Mouse (Mus musculus): ENCODE measurements around the gene Hist1h2af. TPM values are rescaled to one million over a fixed set of nuclear protein-coding genes. Genes with fewer than 3 reads are reported as not detected.
"Not testable (repeated sequence)": the region's sequence is repeated elsewhere in the genome, so short reads cannot be mapped to it uniquely, and the experiment has no call there.

The Hist1h2af gene
- polyA plus RNA-seq (2015; fragmentation: Nextera tagmentation; extraction: Ambion mirVana), result 3.3 and 7.3 TPM in 2 replicates

DNA sequence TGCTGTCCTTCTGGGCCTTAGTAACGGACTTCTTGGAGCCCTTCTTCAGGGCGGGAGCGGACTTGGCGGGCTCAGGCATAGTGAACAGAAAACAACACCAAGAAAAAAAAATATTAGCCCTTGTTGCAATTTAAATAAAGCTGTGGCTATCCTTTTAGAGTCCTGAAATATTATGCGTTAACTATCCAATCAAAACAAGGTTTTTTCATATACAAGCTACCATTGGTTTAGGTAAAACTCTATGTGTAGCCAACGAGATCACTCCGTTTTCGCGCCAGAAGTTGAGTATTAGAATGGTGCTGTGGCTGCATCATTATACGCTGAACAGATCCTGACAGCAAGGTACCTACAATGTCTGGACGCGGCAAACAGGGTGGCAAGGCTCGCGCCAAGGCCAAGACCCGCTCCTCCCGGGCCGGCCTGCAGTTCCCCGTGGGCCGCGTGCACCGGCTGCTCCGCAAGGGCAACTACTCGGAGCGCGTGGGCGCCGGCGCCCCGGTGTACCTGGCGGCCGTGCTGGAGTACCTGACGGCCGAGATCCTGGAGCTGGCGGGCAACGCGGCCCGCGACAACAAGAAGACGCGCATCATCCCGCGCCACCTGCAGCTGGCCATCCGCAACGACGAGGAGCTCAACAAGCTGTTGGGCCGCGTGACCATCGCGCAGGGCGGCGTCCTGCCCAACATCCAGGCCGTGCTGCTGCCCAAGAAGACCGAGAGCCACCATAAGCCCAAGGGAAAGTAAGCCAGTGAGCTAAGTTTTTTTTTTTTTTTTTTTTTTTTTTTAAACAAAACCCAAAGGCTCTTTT lies at the start of gene Hist1h2af:
Gene Hist1h2af (plus strand): TSS at position 347 of the 808 bp plus-strand sequence.
- peak within 1 kb of the TSS; percentile 98 for H3K27ac ChIP-seq
- WGBS, result under 1% methylated on average over 28 of the region's 53 CpGs
- H3K9me3 ChIP-seq (replicated peaks), result not testable (repeated sequence)

GRCm38 (mm10) chr13:23485271-23485670 lies 48.4 kb upstream of the Hist1h2af start:
- no peaks in the 10 kb centered on the region for H3K36me3 ChIP-seq
- no peak overlapping the region for H3K27ac ChIP-seq
- no peak overlapping the region for H3K4me3 ChIP-seq (replicated peaks)
- ATAC-seq (replicated peaks; ENCODE audit: low FRiP score), result no peak
- H3K9me3 ChIP-seq (replicated peaks), result no peaks in the 10 kb centered on the region
- H3K4me2 ChIP-seq, result no peak overlapping the region
- H3K27me3 ChIP-seq, result 0 out of 2 replicates have a peak, but pooled peaks cover 3% of the 10 kb centered on the region
- H3K4me1 ChIP-seq, result peaks cover 16% of the 10 kb centered on the region
- WGBS, result 35% methylated on average over 5 of the region's 5 CpGs
- H3K9ac ChIP-seq, result no peak overlapping the region

More for the DNA sequence above, at the start of gene Hist1h2af:
- peak within 1 kb of the TSS; percentile 58 for H3K4me2 ChIP-seq
- not testable (repeated sequence) for H3K27me3 ChIP-seq, H3K36me3 ChIP-seq
- peaks cover 45% of the 10 kb centered on the region for H3K4me1 ChIP-seq
- peak within 1 kb of the TSS; percentile 56 for H3K4me3 ChIP-seq (replicated peaks)
- H3K9ac ChIP-seq, result peak within 1 kb of the TSS; percentile 47
- ATAC-seq (replicated peaks; ENCODE audit: low FRiP score), result peak; percentile 63

GRCm38 (mm10) chr13:23488400-23489322 lies 45.0 kb upstream of the Hist1h2af start, which contains the start of gene Btn2a2:
Gene Btn2a2, minus strand, starts transcription at chr13:23488857.
- Histone ChIP-seq H3K9me3 (replicated peaks) (no peaks in the 10 kb centered on the region), H3K4me1 (peaks cover 16% of the 10 kb centered on the region), H3K4me3 (replicated peaks) (peak within 1 kb of the TSS; percentile 46), H3K9ac (no peak within 1 kb of the TSS), H3K36me3 (no peaks in the 10 kb centered on the region), H3K4me2 (peak within 1 kb of the TSS; percentile 74), H3K27me3 (0 out of 2 replicates have a peak, but pooled peaks cover 3% of the 10 kb centered on the region), H3K27ac (no peak within 1 kb of the TSS)
- WGBS, result 6% methylated on average over 14 of the region's 14 CpGs
- ATAC-seq (replicated peaks; ENCODE audit: low FRiP score), result peak; percentile 96

DNA sequence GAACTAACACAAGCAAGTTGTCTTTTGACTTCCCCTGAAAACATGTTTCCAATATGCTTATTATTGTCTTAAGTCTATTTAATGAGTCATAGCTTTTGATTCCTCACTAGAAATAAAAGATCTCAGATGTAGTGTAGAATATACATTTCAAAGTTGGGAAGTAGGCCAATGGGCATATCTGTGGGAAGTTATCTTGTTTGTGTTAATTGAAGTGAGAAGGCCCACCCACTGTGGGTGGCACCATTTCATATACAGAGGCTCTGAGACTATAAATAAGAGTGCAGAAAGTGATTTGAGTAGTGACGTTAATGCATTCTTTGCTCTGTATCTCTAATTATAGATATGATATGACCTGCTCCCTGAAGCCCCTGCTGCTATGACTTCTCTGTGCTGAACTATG lies 42.8 kb upstream of the Hist1h2af start:
- H3K36me3 ChIP-seq, result no peaks in the 10 kb centered on the region
- peaks cover 10% of the 10 kb centered on the region for H3K4me1 ChIP-seq
- H3K4me2 ChIP-seq, result no peak overlapping the region
- no peak overlapping the region for H3K27ac ChIP-seq
- no peaks in the 10 kb centered on the region for H3K9me3 ChIP-seq (replicated peaks)
- 0 out of 2 replicates have a peak, but pooled peaks cover 3% of the 10 kb centered on the region for H3K27me3 ChIP-seq
- H3K9ac ChIP-seq, result no peak overlapping the region
- WGBS, result 73% methylated on average over 1 of the region's 1 CpGs
- H3K4me3 ChIP-seq (replicated peaks), result no peak overlapping the region
- ATAC-seq (replicated peaks; ENCODE audit: low FRiP score), result no peak

DNA sequence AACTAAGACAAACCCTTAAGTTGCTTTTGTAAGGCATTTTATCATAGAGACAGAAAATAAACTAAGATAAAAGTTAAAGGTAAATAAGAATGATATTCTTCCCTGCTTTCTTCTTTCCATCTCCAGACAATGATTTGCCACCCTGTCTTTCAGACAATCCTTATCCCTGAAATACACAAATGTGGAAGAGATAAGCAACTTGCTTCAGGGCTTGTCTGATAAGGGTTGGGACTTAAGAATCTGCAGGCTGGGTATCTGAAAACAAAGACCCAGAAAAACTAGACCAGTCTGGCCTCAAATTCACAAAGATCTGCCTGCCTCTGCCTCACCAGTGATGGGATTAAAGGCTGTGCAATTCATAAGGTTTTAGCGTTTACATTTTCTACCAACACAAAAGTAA lies 42.4 kb upstream of the Hist1h2af start:
- H3K4me3 ChIP-seq (replicated peaks), result no peak overlapping the region
- H3K27me3 ChIP-seq, result 0 out of 2 replicates have a peak, but pooled peaks cover 3% of the 10 kb centered on the region
- H3K4me2 ChIP-seq, result no peak overlapping the region
- H3K36me3 ChIP-seq, result no peaks in the 10 kb centered on the region
- H3K27ac ChIP-seq, result no peak overlapping the region
- no peak overlapping the region for H3K9ac ChIP-seq
- 14% methylated on average over 1 of the region's 1 CpGs for whole genome bisulfite sequencing
- peaks cover 10% of the 10 kb centered on the region for H3K4me1 ChIP-seq
- ATAC-seq (replicated peaks; ENCODE audit: low FRiP score), result no peak
- H3K9me3 ChIP-seq (replicated peaks), result no peaks in the 10 kb centered on the region

DNA sequence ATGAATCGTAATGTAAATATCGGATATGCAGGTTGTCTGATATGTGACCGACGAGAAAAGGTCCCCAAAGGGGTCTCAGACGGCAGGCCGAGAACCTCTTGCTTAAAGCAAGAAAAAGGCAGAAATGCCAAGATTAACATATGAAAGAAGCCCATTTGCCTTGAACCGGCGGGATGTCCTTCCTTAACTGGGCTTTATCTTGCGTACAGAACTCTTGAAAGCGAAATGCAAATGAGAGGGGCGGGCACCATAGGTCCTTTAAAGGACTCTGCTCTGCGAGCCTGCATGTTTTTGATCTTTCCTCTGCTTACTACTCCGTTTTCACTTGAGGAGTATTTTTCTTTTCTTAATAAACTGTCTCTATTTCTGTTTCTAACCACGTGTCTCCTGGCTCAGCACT lies 41.7 kb upstream of the Hist1h2af start:
- 8% methylated on average over 14 of the region's 14 CpGs for WGBS
- H3K9ac ChIP-seq, result peak overlapping the region; percentile 17; the same call in 1 of the 2 replicates
- no peaks in the 10 kb centered on the region for H3K9me3 ChIP-seq (replicated peaks)
- no peak overlapping the region for H3K27ac ChIP-seq
- H3K27me3 ChIP-seq, result 0 out of 2 replicates have a peak, but pooled peaks cover 3% of the 10 kb centered on the region
- H3K4me3 ChIP-seq (replicated peaks), result peak overlapping the region; percentile 41
- H3K36me3 ChIP-seq, result no peaks in the 10 kb centered on the region
- H3K4me1 ChIP-seq, result peaks cover 10% of the 10 kb centered on the region
- no peak for ATAC-seq (replicated peaks; ENCODE audit: low FRiP score)
- peak overlapping the region; percentile 59 for H3K4me2 ChIP-seq

GRCm38 (mm10) chr13:23495526-23495925 lies 38.2 kb upstream of the Hist1h2af start:
- H3K36me3 ChIP-seq, result no peaks in the 10 kb centered on the region
- WGBS, result 82% methylated on average over 6 of the region's 6 CpGs
- no peaks in the 10 kb centered on the region for H3K9me3 ChIP-seq (replicated peaks)
- H3K4me3 ChIP-seq (replicated peaks), result no peak overlapping the region
- ATAC-seq (replicated peaks; ENCODE audit: low FRiP score), result no peak
- H3K9ac ChIP-seq, result no peak overlapping the region
- H3K27me3 ChIP-seq, result no peaks in the 10 kb centered on the region
- no peak overlapping the region for H3K4me2 ChIP-seq
- H3K4me1 ChIP-seq, result peaks cover 17% of the 10 kb centered on the region
- H3K27ac ChIP-seq, result no peak overlapping the region

GRCm38 (mm10) chr13:23497656-23498321 lies 35.9 kb upstream of the Hist1h2af start:
- ATAC-seq (replicated peaks; ENCODE audit: low FRiP score), result 0 out of 2 replicates have a peak, but pooled peaks have one; percentile 29
- peak overlapping the region; percentile 33; the same call in 1 of the 2 replicates for H3K9ac ChIP-seq
- no peaks in the 10 kb centered on the region for H3K36me3 ChIP-seq
- peaks cover 23% of the 10 kb centered on the region for H3K4me1 ChIP-seq
- H3K9me3 ChIP-seq (replicated peaks), result no peaks in the 10 kb centered on the region
- peak overlapping the region; percentile 64 for H3K4me2 ChIP-seq
- no peak overlapping the region for H3K27ac ChIP-seq
- H3K4me3 ChIP-seq (replicated peaks), result peak overlapping the region; percentile 42
- 4% methylated on average over 19 of the region's 19 CpGs for WGBS
- H3K27me3 ChIP-seq, result no peaks in the 10 kb centered on the region

DNA sequence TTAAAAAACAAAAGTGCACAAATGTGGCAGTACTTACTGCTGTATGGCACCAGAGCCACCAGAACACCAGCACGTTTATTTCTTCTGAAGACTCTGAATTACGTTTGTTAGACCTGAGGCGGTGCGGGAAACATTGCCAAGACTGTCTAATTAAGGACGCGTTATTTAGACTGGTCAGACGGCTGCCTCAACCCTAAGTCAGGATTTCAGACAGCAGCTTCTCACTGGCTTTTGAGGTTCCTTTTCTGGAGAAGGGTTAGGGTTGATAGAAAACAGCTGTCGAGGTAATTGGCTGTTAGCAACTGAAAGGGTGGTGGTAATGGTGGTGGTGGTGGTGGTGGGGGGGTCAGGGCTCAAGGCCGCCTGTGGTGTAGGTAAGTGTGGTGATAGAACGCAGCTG lies 35.1 kb upstream of the Hist1h2af start:
- Histone ChIP-seq H3K27ac (no peak overlapping the region), H3K36me3 (no peaks in the 10 kb centered on the region), H3K9me3 (replicated peaks) (no peaks in the 10 kb centered on the region), H3K27me3 (no peaks in the 10 kb centered on the region), H3K9ac (peak overlapping the region; percentile 33; the same call in 1 of the 2 replicates), H3K4me1 (peaks cover 27% of the 10 kb centered on the region), H3K4me3 (replicated peaks) (peak overlapping the region; percentile 42), H3K4me2 (peak overlapping the region; percentile 64)
- ATAC-seq (replicated peaks; ENCODE audit: low FRiP score), result no peak
- WGBS, result 6% methylated on average over 10 of the region's 10 CpGs

- H3K36me3 ChIP-seq, result no peaks in the 10 kb centered on the region
- ATAC-seq (replicated peaks; ENCODE audit: low FRiP score), result no peak
- H3K4me3 ChIP-seq (replicated peaks), result no peak overlapping the region
- H3K9ac ChIP-seq, result no peak overlapping the region
- WGBS, result 14% methylated on average over 7 of the region's 7 CpGs
- H3K27me3 ChIP-seq, result no peaks in the 10 kb centered on the region
- no peak overlapping the region for H3K27ac ChIP-seq
- H3K9me3 ChIP-seq (replicated peaks), result no peaks in the 10 kb centered on the region
- H3K4me2 ChIP-seq, result no peak overlapping the region
- H3K4me1 ChIP-seq, result peaks cover 28% of the 10 kb centered on the region
Observed at GRCm38 (mm10) chr13:23499943-23500342, 33.8 kb upstream of the Hist1h2af start.

DNA sequence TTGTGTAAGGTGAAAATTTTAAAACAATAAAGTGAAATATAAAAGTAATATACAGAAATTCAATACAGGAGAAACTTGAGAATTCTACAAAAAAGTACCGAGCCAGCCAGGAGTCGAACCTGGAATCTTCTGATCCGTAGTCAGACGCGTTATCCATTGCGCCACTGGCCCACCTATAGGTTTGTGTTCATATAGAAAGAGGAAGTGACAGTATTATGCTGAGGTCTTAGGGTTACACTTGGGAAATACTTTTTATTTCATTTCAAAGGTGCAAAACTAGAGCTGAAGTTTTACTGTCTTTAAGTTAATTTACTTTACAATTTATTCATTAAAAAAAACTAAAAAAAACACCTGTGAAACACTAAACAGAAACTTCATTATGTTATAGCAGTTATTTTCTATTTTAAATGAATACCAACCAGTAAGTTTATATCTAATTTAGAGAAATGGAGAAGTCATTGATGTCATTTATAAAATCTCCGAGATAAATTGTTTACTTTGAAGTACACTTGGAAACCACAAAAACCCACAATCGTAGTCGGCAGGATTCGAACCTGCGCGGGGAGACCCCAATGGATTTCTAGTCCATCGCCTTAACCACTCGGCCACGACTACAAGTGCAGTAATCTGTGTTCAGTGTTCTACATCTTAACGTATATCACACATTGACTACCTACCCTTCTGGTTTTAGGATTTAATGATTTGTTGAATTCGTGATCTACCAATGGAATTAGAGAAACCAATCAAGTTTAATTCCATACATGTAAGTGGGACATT lies 33.1 kb upstream of the Hist1h2af start:
- Histone ChIP-seq H3K27me3 (no peaks in the 10 kb centered on the region), H3K4me1 (peaks cover 35% of the 10 kb centered on the region), H3K4me2 (peak overlapping the region; percentile 53), H3K4me3 (replicated peaks) (peak overlapping the region; percentile 19), H3K36me3 (no peaks in the 10 kb centered on the region), H3K9ac (no peak overlapping the region), H3K9me3 (replicated peaks) (no peaks in the 10 kb centered on the region), H3K27ac (no peak overlapping the region)
- ATAC-seq (replicated peaks; ENCODE audit: low FRiP score), result peak; percentile 79
- WGBS, result 4% methylated on average over 17 of the region's 17 CpGs

Data from kidney, embryonic 15.5 days (tissue).